Mouse (Mus musculus): ENCODE measurements around the gene Dnajc3. TPM values are rescaled to one million over a fixed set of nuclear protein-coding genes. Genes with fewer than 3 reads are reported as not detected.

Gene Dnajc3
- polyA plus RNA-seq, 2 experiments, result 12.7 to 29.7 TPM

DNA sequence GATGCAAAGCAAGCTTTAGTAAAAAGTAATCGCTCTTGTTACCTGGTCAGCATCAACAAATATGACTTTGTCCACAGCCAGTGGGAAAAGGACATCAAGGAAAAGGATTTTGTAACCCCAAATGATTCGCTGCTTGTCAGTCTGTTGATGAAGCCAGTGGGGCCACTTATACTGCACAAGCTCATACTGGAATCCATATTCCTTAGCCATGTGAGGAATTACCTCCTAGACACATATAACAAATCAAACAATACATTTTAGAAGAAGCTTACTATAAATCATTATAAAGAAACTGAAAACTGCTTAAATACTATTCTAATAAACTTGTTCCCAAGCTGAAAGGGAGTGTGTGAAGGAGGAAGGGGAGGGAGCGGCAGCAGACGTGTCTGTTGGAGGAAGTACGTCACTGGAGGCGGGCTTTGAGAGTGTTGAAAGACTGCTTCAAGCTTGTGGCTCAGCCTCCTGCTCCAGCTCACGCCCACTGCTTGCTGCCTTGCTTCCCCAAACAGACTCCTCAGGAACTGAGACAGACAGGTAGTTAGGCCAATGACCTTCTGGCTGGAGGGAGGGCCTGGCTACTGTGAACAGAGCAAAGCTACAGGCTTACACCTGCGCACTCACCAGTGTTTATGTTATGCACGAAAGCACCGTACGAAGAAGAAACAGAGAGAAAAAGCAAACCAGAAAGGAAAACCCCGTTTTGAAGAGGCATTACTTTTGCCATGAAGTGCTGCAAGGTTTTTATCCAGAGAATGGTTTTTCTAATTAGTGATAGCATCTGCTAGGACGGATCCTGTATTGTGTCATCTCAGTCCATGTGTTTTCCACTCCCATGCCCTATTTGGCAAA lies 69.6 kb downstream of the Dnajc3 start:
- ATAC-seq (ENCODE audit: insufficient read depth), result peak; percentile 100
- TF ChIP-seq EP300 (IDR thresholded peaks at IDR 0.05; ENCODE audit: low read depth) (no peak), CTCF (IDR thresholded peaks at IDR 0.05; ENCODE audit: low read depth) (no peak)
- H3K4me1 ChIP-seq (replicated peaks; ENCODE audit: control insufficient read depth in 2 of 2, insufficient read depth in 2 of 2, low read length in 1 of 2), result peaks cover 0 to 3% of the 10 kb centered on the region in 2 experiments; a peak in 2 of 4 replicates
- peak overlapping the region; percentile 57 for H3K9ac ChIP-seq (replicated peaks)
- H3K27me3 ChIP-seq (ENCODE audit: control insufficient read depth, insufficient read depth, low read length), result no peaks in the 10 kb centered on the region
- under 1% methylated on average over 13 of the region's 13 CpGs for WGBS (ENCODE audit: insufficient replicate concordance)
- DNase-seq (ENCODE audit: low read depth in 3 of 3, low spot score in 3 of 3), result peak; percentile 95 to 97 (median 96)
- peak overlapping the region; percentile 59 to 64 for H3K4me3 ChIP-seq (ENCODE audit: insufficient read depth in 1 of 2, low read depth in 2 of 2, low read length in 2 of 2)
- no peaks in the 10 kb centered on the region for H3K36me3 ChIP-seq (replicated peaks; ENCODE audit: control insufficient read depth, insufficient read depth, low read depth)
- peak overlapping the region; percentile 73 for H3K27ac ChIP-seq
- peak overlapping the region; percentile 98 for H3K4me2 ChIP-seq (ENCODE audit: low read depth)
- H3K9me3 ChIP-seq (ENCODE audit: control insufficient read depth, low read length), result no peaks in the 10 kb centered on the region

DNA sequence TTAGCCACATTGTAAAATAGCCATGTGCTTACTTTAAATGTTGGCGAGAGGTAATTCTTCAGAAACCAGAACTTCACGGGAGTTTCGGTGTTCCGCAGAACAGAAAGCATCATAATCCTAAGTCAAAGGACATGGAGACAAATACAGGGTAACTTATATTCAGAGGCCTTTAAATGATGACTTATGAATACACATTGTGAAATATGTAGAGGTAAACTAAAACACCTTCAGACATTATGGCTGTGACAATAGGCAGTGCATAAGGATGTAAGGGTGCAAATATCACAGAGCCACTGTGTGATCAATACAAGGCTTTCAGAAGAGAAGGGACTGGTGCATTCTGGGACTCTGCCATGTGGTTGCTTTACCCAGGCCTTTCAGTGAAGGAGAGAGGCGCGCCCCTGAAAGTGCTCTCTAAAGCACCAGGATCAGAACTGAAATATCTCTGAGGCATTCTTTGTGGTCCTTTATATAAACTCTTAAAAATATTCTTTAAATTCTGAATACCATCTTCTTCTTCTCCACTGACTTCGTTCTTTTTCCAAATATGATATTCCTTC lies 70.3 kb downstream of the Dnajc3 start:
- Histone ChIP-seq H3K4me1 (replicated peaks; ENCODE audit: control insufficient read depth in 2 of 2, insufficient read depth in 2 of 2, low read length in 1 of 2) (peaks cover 0 to 3% of the 10 kb centered on the region in 2 experiments; a peak in 2 of 4 replicates), H3K9ac (replicated peaks) (peak overlapping the region; percentile 57), H3K4me3 (ENCODE audit: insufficient read depth in 1 of 2, low read depth in 2 of 2, low read length in 2 of 2) (peak overlapping the region; percentile 59 to 64; a peak in 3 of 4 replicates), H3K4me2 (ENCODE audit: low read depth) (peak overlapping the region; percentile 98), H3K27me3 (ENCODE audit: control insufficient read depth, insufficient read depth, low read length) (no peaks in the 10 kb centered on the region), H3K27ac (peak overlapping the region; percentile 47; the same call in 1 of the 2 replicates), H3K9me3 (ENCODE audit: control insufficient read depth, low read length) (no peaks in the 10 kb centered on the region), H3K36me3 (replicated peaks; ENCODE audit: control insufficient read depth, insufficient read depth, low read depth) (no peaks in the 10 kb centered on the region)
- 44% methylated on average over 7 of the region's 7 CpGs for WGBS (ENCODE audit: insufficient replicate concordance)
- ATAC-seq (ENCODE audit: insufficient read depth) (no peak), DNase-seq (ENCODE audit: low read depth in 3 of 3, low spot score in 3 of 3) (no peak)
- no peak for TF ChIP-seq EP300 (IDR thresholded peaks at IDR 0.05; ENCODE audit: low read depth)
- TF ChIP-seq CTCF (IDR thresholded peaks at IDR 0.05; ENCODE audit: low read depth), result no peak

DNA sequence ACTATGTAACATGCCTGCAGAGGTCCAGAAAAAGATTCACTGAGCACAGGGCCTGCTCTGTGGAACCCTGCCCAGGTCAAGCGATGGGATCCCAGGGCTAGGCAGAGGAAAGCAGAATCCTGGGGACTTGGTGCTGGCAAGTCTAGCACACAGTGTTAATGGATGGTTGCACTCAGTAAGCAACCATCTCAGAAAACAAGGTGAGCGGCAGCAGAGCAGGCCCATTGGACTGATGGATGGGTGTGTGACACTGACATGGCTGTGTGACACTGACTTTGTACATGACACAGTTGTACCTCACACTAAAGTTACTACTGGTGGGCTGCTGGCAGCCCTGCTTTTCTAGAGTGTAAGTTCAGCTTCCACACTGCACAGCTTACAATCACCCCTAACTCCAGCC lies 71.8 kb downstream of the Dnajc3 start:
- no peak overlapping the region for H3K4me3 ChIP-seq (ENCODE audit: insufficient read depth in 1 of 2, low read depth in 2 of 2, low read length in 2 of 2)
- DNase-seq (ENCODE audit: low read depth in 3 of 3, low spot score in 3 of 3) (no peak), ATAC-seq (ENCODE audit: insufficient read depth) (no peak)
- 87% methylated on average over 2 of the region's 2 CpGs for WGBS (ENCODE audit: insufficient replicate concordance)
- TF ChIP-seq EP300 (IDR thresholded peaks at IDR 0.05; ENCODE audit: low read depth) (no peak), CTCF (IDR thresholded peaks at IDR 0.05; ENCODE audit: low read depth) (no peak)
- H3K9me3 ChIP-seq (ENCODE audit: control insufficient read depth, low read length), result no peaks in the 10 kb centered on the region
- no peaks in the 10 kb centered on the region for H3K27me3 ChIP-seq (ENCODE audit: control insufficient read depth, insufficient read depth, low read length)
- H3K36me3 ChIP-seq (replicated peaks; ENCODE audit: control insufficient read depth, insufficient read depth, low read depth), result no peaks in the 10 kb centered on the region
- no peak overlapping the region for H3K9ac ChIP-seq (replicated peaks)
- no peak overlapping the region for H3K27ac ChIP-seq
- H3K4me2 ChIP-seq (ENCODE audit: low read depth), result no peak overlapping the region
- peaks cover 0 to 3% of the 10 kb centered on the region in 2 experiments; a peak in 2 of 4 replicates for H3K4me1 ChIP-seq (replicated peaks; ENCODE audit: control insufficient read depth in 2 of 2, insufficient read depth in 2 of 2, low read length in 1 of 2)

DNA sequence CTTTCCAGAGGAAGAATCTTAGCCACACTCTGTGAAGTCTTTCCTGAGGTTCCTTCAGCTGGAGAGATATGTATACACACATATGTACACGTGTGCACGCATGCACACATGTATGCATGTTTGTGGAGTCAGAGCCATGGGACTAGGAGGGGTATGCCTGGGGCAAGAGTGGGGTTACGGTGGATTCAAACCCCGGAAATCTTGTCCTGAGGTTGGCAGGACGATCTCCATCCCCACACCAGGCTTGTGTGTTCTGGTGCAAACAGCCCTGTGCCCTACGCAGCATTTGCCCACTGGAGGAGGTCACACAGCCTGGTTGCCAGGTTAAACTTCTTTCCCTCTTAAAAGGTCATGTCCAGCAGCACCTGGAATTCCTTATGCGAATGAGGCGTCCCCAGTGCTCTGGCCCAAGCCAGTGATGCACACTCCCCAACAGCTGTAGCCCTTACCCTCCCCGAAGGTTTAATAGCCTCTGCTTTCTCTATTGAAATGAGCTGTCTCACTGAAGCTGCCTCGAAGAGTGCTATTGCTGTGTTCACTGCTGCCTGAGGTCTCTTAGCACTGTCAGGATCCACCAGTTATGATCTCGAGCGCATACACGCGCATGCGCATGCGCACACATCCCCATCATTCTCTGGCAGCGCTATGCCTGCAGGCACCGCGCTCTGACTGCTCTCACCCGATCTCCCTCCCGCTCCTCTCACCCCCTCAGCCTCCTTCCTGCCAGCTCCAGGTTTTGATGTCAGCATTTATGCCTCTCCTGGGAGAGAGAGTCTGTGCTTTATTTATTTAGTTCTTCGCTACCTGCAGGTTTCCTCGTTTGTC lies 75.0 kb downstream of the Dnajc3 start:
- WGBS (ENCODE audit: insufficient replicate concordance), result 54% methylated on average over 23 of the region's 23 CpGs
- Histone ChIP-seq H3K9ac (replicated peaks) (no peak overlapping the region), H3K9me3 (ENCODE audit: control insufficient read depth, low read length) (no peaks in the 10 kb centered on the region), H3K4me2 (ENCODE audit: low read depth) (no peak overlapping the region), H3K27me3 (ENCODE audit: control insufficient read depth, insufficient read depth, low read length) (no peaks in the 10 kb centered on the region), H3K27ac (no peak overlapping the region), H3K36me3 (replicated peaks; ENCODE audit: control insufficient read depth, insufficient read depth, low read depth) (no peaks in the 10 kb centered on the region), H3K4me3 (ENCODE audit: insufficient read depth in 1 of 2, low read depth in 2 of 2, low read length in 2 of 2) (no peak overlapping the region), H3K4me1 (replicated peaks; ENCODE audit: control insufficient read depth in 2 of 2, insufficient read depth in 2 of 2, low read length in 1 of 2) (peaks cover 0 to 3% of the 10 kb centered on the region in 2 experiments; a peak in 2 of 4 replicates)
- TF ChIP-seq CTCF (IDR thresholded peaks at IDR 0.05; ENCODE audit: low read depth) (no peak), EP300 (IDR thresholded peaks at IDR 0.05; ENCODE audit: low read depth) (no peak)
- ATAC-seq (ENCODE audit: insufficient read depth) (no peak), DNase-seq (ENCODE audit: low read depth in 3 of 3, low spot score in 3 of 3) (no peak)
